Mouse (Mus musculus): ENCODE measurements around the gene Prkar2b.

- TF ChIP-seq POLR2A (IDR thresholded peaks at IDR 0.05; ENCODE audit: insufficient read length, low read depth): no peak
- peak in 1 of 3 experiments; percentile 46 for TF ChIP-seq MYOG (IDR thresholded peaks at IDR 0.05; ENCODE audit: control insufficient read depth in 1 of 3, insufficient read depth in 1 of 3, insufficient read length in 2 of 3, low read depth in 2 of 3)
- TF ChIP-seq MAX (IDR thresholded peaks at IDR 0.05; ENCODE audit: low read depth): no peak
- TF ChIP-seq USF1 (IDR thresholded peaks at IDR 0.05; ENCODE audit: low read depth): no peak
- no peak for TF ChIP-seq E2F4 (IDR thresholded peaks at IDR 0.05; ENCODE audit: insufficient read depth)
- TF ChIP-seq SRF (IDR thresholded peaks at IDR 0.05; ENCODE audit: control insufficient read depth, insufficient read length, low read depth): no peak
These were observed 51.7 kb downstream of the Prkar2b start for GRCm38 (mm10) chr12:32009267-32009984.
